Mouse (Mus musculus): ENCODE results near the gene Frmd8.

Frmd8 gene

GRCm38 (mm10) chr19:5839317-5840085, 35.6 kb downstream of the Frmd8 start:
- in situ Hi-C loops (cut with MboI, MseI) = no loop called here

GRCm38 (mm10) chr19:5838892-5839165, 36.2 kb downstream of the Frmd8 start:
- in situ Hi-C loops (cut with MboI, MseI) = no loop called here

DNA sequence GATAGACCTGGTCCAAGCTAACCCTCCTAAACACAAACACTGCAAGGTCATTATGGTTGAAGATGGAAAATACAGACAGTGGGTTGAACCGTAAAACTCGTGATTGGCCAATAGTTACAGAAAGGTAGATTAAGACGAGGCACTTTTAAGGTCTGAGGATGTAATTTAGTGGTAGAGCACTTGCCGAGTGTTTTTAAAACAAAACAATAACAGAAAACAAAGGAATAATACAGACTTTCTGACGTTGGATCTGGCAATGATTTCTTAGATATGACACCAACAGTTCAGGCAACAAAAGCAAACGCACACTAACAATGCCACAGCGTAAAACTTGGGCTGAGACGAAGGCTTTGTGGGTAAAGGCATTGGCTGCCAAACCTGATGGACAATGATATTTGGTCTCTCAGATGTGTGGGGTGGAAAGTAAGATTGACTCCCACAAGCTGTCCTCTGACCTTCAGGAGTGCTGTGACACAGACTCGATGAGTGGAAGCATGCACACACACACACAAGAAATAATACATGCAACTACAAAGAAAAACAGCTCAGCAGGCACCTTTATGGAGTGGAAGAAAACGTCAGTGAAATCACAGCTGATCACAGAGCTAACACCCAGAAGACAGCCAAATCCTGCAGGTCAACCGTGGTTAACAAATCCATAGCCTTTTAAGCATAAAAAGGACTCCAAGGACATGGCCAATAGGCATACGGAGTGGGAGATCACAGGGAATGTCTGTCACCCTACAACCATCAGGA, 36.8 kb downstream of the Frmd8 start:
- in situ Hi-C loops (cut with MboI, MseI) = no loop called here

GRCm38 (mm10) chr19:5837606-5838005, 37.5 kb downstream of the Frmd8 start:
- in situ Hi-C loops (cut with MboI, MseI) = no loop called here

GRCm38 (mm10) chr19:5836941-5837572, 38.0 kb downstream of the Frmd8 start:
- in situ Hi-C loops (cut with MboI, MseI) = no loop called here

DNA sequence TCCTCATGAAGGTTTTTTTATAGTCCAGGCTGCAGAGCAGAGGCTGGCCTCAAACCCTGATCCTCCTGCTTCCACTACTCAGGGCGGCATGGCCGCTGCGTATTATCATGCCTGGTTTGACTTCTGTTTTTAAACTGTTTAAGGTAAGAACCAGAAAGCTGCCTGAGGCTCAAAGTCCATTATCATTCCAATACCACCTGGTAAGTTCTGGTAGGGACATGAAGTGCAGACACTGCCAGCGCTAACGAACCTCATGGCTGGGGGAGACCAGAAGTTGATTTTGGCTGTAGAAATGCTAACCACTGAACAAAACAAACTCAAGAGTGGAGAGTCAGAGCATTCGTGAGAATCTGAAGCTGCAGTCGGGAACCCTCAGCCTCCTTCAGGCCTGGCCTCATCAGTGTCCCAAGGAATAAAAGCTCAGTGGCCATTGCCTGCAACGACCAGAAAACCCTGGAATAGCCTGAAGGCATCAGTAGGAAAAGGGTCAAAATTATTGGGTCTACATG, 39.1 kb downstream of the Frmd8 start:
- in situ Hi-C loops (cut with MboI, MseI) = no loop called here

DNA sequence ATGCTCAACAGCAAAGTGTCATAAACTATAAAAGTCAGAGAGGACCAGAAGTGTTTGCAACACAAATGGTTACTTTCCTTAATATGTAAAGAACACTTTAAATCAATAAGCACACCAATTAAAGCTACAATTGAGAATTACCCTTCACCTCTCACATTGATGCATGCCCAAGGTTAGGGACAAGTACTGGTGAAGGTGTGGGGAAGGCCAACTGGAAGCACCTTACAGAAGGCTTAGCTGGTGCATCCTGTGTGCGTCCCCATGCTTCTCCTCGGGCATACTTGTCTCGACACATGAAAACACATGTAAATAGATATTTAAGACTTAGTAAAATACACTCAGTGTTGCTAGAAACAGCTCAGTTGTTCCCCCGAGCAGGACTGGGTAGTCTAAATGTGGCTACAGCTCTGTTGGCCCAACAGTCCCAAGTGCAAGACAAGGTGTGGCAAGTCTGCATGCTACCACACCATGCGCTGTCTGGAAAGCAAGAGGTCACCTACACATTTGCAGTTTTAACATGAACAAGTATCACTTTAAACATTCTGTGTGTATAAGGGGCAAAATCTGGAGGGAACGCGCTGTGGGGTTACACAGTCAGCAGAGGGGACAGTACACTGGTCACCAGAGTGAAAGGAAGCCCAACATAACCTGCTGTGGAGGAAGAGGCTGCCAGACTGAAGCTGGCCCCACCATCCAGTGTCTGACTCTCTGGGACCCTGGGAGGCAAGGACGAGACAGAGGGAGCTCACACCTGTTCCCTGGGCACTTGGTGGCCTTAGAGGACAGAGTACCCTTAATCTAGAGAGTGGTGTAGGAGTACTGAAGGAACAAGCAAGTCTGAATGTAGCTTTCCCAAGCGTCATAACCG, 39.8 kb downstream of the Frmd8 start:
- in situ Hi-C loops (cut with MboI, MseI) = no loop called here

DNA sequence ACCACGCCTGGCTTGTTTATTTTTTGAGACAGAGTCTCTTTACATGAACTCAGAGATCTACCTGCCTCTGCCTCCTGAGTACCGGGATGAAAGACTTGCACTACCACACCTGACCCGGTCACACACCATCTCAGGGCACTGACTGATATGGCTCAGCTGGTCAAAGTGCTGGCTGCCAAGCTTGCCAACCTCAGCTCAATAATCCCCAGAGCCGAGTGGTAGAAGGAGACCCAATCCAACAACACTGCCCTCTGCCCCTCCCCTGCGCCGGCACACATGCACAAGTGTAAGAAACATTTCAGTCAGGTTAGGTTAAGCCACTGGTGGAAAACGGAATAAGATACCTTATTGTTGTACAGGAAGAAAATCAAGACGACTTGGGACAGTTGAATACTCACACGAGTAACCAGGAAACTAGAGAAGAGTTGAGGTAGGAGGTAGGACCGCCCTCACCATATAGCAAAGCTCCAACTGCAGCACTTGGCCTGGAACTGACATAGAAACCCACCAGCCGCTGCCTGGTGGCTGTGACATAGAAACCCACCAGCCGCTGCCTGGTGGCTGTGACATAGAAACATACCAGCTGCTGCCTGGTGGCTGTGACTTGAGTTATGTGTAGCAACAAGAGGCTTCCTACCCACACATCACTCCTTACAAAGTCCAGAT, 40.7 kb downstream of the Frmd8 start:
- in situ Hi-C loops (cut with MboI, MseI) = no loop called here

GRCm38 (mm10) chr19:5833287-5834100, 41.6 kb downstream of the Frmd8 start:
- in situ Hi-C loops (cut with MboI, MseI) = no loop called here

DNA sequence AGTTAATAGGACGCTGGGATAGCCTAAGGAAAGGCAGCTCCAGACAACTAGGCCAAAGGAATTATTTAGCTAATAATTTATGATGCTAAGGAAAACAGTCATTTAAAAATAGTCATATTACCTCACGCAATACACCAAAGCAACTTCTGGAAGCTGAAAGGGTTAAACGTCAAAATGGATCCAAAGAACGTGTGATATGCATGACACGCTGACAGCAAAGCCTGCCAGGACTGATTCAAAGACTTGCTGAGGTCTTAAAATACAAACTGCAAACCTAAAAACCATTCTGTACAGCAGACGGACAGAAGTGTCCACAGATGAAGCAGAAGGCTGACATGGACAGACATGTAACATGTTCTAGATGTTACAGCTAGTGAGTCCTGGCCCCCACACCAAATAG, 42.7 kb downstream of the Frmd8 start:
- in situ Hi-C loops (cut with MboI, MseI) = no loop called here

DNA sequence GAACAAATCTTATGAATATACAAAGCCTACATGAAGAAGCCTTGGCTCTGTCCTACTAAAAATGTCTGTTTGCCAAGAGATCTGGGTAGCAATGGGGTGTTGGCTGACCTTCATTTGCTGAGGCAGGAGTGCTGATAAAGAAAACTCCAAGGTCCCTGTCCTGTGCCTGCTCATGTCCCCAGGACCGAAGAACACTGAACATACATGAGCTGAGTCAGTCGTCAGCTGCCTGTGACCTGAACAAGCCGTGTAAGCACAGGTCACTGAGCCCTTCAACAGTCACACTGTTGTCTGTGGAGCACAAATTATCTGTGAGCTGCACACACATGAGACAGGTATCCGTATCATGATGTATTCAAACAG, 43.1 kb downstream of the Frmd8 start:
- in situ Hi-C loops (cut with MboI, MseI) = no loop called here

GRCm38 (mm10) chr19:5831224-5831957, 43.7 kb downstream of the Frmd8 start:
- in situ Hi-C loops (cut with MboI, MseI) = no loop called here

DNA sequence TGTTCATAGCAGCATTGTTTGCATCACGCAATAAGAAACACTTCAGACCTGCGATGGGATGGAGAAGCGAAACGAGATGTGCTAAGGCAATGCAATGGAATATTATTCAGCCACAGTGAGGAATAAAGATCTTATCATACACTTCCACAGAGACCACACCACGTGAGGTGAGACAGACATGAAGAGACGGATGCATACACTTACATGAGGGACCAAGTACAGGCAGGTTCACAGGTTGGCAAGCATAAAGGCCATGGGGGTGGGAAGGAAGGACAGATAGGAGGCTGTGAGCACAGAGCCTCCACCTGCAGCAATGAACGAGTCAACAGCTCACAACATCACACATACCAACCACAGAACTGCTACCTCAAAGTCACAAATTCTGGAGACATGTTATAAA, 44.3 kb downstream of the Frmd8 start:
- in situ Hi-C loops (cut with MboI, MseI) = no loop called here

DNA sequence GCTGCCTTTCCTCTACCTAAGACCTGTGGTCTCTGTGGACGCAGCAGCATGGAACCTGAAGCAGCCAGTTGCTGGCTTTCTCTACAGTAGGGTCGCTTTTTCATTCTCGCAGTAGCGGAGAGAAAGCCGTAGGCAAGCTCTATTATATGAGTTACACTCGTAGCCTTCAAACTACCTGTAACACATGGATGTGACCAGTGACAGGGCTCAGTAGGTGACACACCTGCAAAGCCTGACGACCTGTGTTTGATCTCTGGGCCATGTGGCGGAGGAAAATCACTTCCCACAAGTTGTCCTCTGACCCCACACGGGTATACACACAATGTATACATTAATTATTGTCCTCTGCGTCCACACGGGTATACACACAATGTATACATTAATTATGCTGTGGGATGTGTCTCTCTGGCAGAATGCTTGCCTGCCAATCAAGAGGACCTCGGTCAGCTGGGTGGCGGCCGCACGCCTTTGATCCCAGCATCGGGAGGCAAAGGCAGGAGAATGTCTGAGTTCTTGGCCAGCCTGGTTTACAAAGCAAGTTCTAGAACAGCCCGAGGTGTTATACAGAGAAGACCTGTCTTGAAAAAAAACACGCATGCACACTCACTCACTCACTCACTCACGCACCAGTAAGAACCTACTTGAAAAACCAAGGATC, 45.0 kb downstream of the Frmd8 start:
- in situ Hi-C loops (cut with MboI, MseI) = no loop called here

DNA sequence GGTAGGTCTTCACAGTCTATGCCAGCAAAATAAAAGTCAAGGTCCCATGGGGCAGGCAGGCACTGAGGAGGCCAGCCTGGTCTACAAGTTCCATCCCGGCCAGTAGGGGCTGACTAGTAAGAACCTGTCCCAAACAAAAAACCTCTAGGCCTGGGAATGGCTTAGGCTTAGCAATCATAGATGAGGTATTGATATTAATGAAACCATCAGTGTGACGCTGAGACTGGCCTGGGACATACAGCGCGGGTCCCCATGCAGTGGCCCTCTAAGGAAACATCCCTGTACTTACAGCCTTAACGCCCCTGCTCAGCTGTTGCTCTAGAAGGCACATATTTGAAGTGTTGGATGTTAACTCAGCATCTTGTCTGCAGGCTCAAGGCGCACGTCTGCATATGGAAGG, 46.2 kb downstream of the Frmd8 start:
- in situ Hi-C loops (cut with MboI, MseI) = no loop called here

GRCm38 (mm10) chr19:5828155-5828554, 46.9 kb downstream of the Frmd8 start:
- in situ Hi-C loops (cut with MboI, MseI) = no loop called here

GRCm38 (mm10) chr19:5827456-5828154, 47.5 kb downstream of the Frmd8 start:
- in situ Hi-C loops (cut with MboI, MseI) = no loop called here

GRCm38 (mm10) chr19:5827044-5827443, 48.0 kb downstream of the Frmd8 start:
- in situ Hi-C loops (cut with MboI, MseI) = no loop called here

DNA sequence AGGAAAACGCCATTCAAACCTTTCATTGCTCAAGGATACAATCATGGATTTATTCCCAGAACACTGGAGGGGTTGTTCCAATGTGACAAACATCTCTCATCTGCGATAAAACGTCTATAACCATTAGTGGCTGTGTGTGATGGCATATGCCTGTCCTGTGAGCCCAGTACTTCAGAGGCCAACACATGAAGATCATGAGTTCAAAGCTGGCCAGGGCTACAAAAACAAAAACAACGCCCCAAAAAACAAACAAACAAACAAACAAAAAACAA, 48.4 kb downstream of the Frmd8 start:
- in situ Hi-C loops (cut with MboI, MseI) = no loop called here
